Mouse (Mus musculus): ENCODE measurements around the gene Snx30. TPM values are rescaled to one million over a fixed set of nuclear protein-coding genes. Genes with fewer than 3 reads are reported as not detected.
A peak's percentile ranks its signal among the peaks of the same experiment; 100 is the strongest.

The Snx30 gene
- total and polyA plus RNA-seq, 3 experiments = 1.9 to 5.5 (median 4.7) TPM

GRCm38 (mm10) chr4:59925082-59925481, 119.4 kb downstream of the Snx30 start:
- WGBS = 86% methylated on average over 9 of the region's 9 CpGs
- intact Hi-C loops (cut with DNase I) = loop anchor here (5.0 kb wide), 1 partner anchor 53 kb away; no protein-coding TSS in a partner anchor
- no peaks in the 10 kb centered on the region for H3K79me2 ChIP-seq (replicated peaks; ENCODE audit: control insufficient read depth, insufficient read depth, low read length)
- H3K4me1 ChIP-seq (ENCODE audit: control insufficient read depth, insufficient read depth, low read length) = no peaks in the 10 kb centered on the region; the same call in 1 of the 2 replicates
- TF ChIP-seq POLR2A (IDR thresholded peaks at IDR 0.05; ENCODE audit: insufficient read depth, low read depth, low read length) (no peak), EP300 (IDR thresholded peaks at IDR 0.05; ENCODE audit: insufficient read depth, low read depth, low read length) (no peak), CTCF (IDR thresholded peaks at IDR 0.05) (no peak)
- no peak overlapping the region for H3K27ac ChIP-seq
- H3K9ac ChIP-seq (ENCODE audit: low read depth, low read length) = no peak overlapping the region
- no peaks in the 10 kb centered on the region for H3K36me3 ChIP-seq (ENCODE audit: control insufficient read depth, insufficient read depth, low read length)
- no peak for DNase-seq
- no peak overlapping the region for H3K4me3 ChIP-seq
- H3K27me3 ChIP-seq (ENCODE audit: control insufficient read depth, insufficient read depth, low read length) = no peaks in the 10 kb centered on the region

GRCm38 (mm10) chr4:59927666-59928065, 122.0 kb downstream of the Snx30 start:
- no peak overlapping the region for H3K27ac ChIP-seq
- intact Hi-C loops (cut with DNase I) = loop anchor here (5.0 kb wide), 1 partner anchor 55 kb away; no protein-coding TSS in a partner anchor
- no peak overlapping the region for H3K9ac ChIP-seq (ENCODE audit: low read depth, low read length)
- TF ChIP-seq POLR2A (IDR thresholded peaks at IDR 0.05; ENCODE audit: insufficient read depth, low read depth, low read length) (no peak), CTCF (IDR thresholded peaks at IDR 0.05) (no peak), EP300 (IDR thresholded peaks at IDR 0.05; ENCODE audit: insufficient read depth, low read depth, low read length) (no peak)
- H3K4me1 ChIP-seq (ENCODE audit: control insufficient read depth, insufficient read depth, low read length) = no peaks in the 10 kb centered on the region
- no peak overlapping the region for H3K4me3 ChIP-seq
- 88% methylated on average over 3 of the region's 3 CpGs for WGBS
- no peaks in the 10 kb centered on the region for H3K36me3 ChIP-seq (ENCODE audit: control insufficient read depth, insufficient read depth, low read length)
- DNase-seq = no peak
- H3K27me3 ChIP-seq (ENCODE audit: control insufficient read depth, insufficient read depth, low read length) = no peaks in the 10 kb centered on the region
- H3K79me2 ChIP-seq (replicated peaks; ENCODE audit: control insufficient read depth, insufficient read depth, low read length) = no peaks in the 10 kb centered on the region

- H3K9ac ChIP-seq (ENCODE audit: low read depth, low read length) = no peak overlapping the region
- no peak overlapping the region for H3K27ac ChIP-seq
- no peak overlapping the region for H3K4me3 ChIP-seq
- peak; percentile 45; the same call in 1 of the 2 replicates for TF ChIP-seq EP300 (IDR thresholded peaks at IDR 0.05; ENCODE audit: insufficient read depth, low read depth, low read length)
- peak; percentile 78 for TF ChIP-seq CTCF (IDR thresholded peaks at IDR 0.05)
- TF ChIP-seq POLR2A (IDR thresholded peaks at IDR 0.05; ENCODE audit: insufficient read depth, low read depth, low read length) = no peak
- no peaks in the 10 kb centered on the region for H3K36me3 ChIP-seq (ENCODE audit: control insufficient read depth, insufficient read depth, low read length)
- H3K4me1 ChIP-seq (ENCODE audit: control insufficient read depth, insufficient read depth, low read length) = no peaks in the 10 kb centered on the region
- intact Hi-C loops (cut with DNase I) = loop anchor here (5.0 kb wide), 1 partner anchor 56 kb away; no protein-coding TSS in a partner anchor
- no peaks in the 10 kb centered on the region for H3K79me2 ChIP-seq (replicated peaks; ENCODE audit: control insufficient read depth, insufficient read depth, low read length)
- DNase-seq = peak; percentile 55 to 74
- WGBS = 14% methylated on average over 6 of the region's 6 CpGs
- no peaks in the 10 kb centered on the region for H3K27me3 ChIP-seq (ENCODE audit: control insufficient read depth, insufficient read depth, low read length)
These were observed 122.7 kb downstream of the Snx30 start for GRCm38 (mm10) chr4:59928347-59928746.

GRCm38 (mm10) chr4:59932505-59933281, 127.1 kb downstream of the Snx30 start:
- Histone ChIP-seq H3K27me3 (ENCODE audit: control insufficient read depth, insufficient read depth, low read length) (no peaks in the 10 kb centered on the region), H3K36me3 (ENCODE audit: control insufficient read depth, insufficient read depth, low read length) (no peaks in the 10 kb centered on the region), H3K79me2 (replicated peaks; ENCODE audit: control insufficient read depth, insufficient read depth, low read length) (no peaks in the 10 kb centered on the region), H3K4me3 (no peak overlapping the region), H3K27ac (no peak overlapping the region), H3K4me1 (ENCODE audit: control insufficient read depth, insufficient read depth, low read length) (no peaks in the 10 kb centered on the region), H3K9ac (ENCODE audit: low read depth, low read length) (no peak overlapping the region)
- intact Hi-C loops (cut with DNase I) = no loop called here
- TF ChIP-seq POLR2A (IDR thresholded peaks at IDR 0.05; ENCODE audit: insufficient read depth, low read depth, low read length) (no peak), CTCF (IDR thresholded peaks at IDR 0.05) (peak; percentile 51)
- 47% methylated on average over 6 of the region's 6 CpGs for WGBS
- DNase-seq = no peak

- 70% methylated on average over 2 of the region's 2 CpGs for WGBS
- intact Hi-C loops (cut with DNase I) = no loop called here
- Histone ChIP-seq H3K9ac (ENCODE audit: low read depth, low read length) (no peak overlapping the region), H3K4me1 (ENCODE audit: control insufficient read depth, insufficient read depth, low read length) (no peaks in the 10 kb centered on the region), H3K4me3 (no peak overlapping the region), H3K27me3 (ENCODE audit: control insufficient read depth, insufficient read depth, low read length) (no peaks in the 10 kb centered on the region), H3K36me3 (ENCODE audit: control insufficient read depth, insufficient read depth, low read length) (no peaks in the 10 kb centered on the region), H3K79me2 (replicated peaks; ENCODE audit: control insufficient read depth, insufficient read depth, low read length) (no peaks in the 10 kb centered on the region), H3K27ac (no peak overlapping the region)
- DNase-seq = no peak
- TF ChIP-seq POLR2A (IDR thresholded peaks at IDR 0.05; ENCODE audit: insufficient read depth, low read depth, low read length) = no peak
- TF ChIP-seq CTCF (IDR thresholded peaks at IDR 0.05) = no peak
These were observed 131.9 kb downstream of the Snx30 start for GRCm38 (mm10) chr4:59937543-59937942.

Other genes starting within 250 kb of the Snx30 start
- 100 to 1,000 TPM; 211 to 225 TPM for gene Hsdl2, start 224.3 kb upstream of the Snx30 start, total RNA-seq (2021)
- gene Hsdl2, start 224.3 kb upstream of the Snx30 start, polyA plus RNA-seq (2012; rRNA removed) = 84.0 and 186 TPM in 2 replicates
- gene E130308A19Rik, start 179.6 kb upstream of the Snx30 start, total RNA-seq (2021) = 1 to 10 TPM; 6.5 to 7.2 TPM
- 3.8 and 5.6 TPM in 2 replicates for gene E130308A19Rik, start 179.6 kb upstream of the Snx30 start, polyA plus RNA-seq (2012; rRNA removed)
- 1 to 10 TPM; 9.7 to 9.8 TPM for gene Inip, start 4.3 kb upstream of the Snx30 start, total RNA-seq (2021)
- gene Inip, start 4.3 kb upstream of the Snx30 start, polyA plus RNA-seq (2012; rRNA removed) = 6.2 and 11.8 TPM in 2 replicates
- under 1 TPM; 0.08 to 0.50 TPM for gene Slc46a2, start 109.2 kb downstream of the Snx30 start, total RNA-seq (2021)
- gene Slc46a2, start 109.2 kb downstream of the Snx30 start, polyA plus RNA-seq (2012; rRNA removed) = 0.78 and 0.85 TPM in 2 replicates
- gene Mup4, start 154.9 kb downstream of the Snx30 start, total RNA-seq (2021) = not detected
- gene Mup4, start 154.9 kb downstream of the Snx30 start, polyA plus RNA-seq (2012; rRNA removed) = not detected in 2 replicates
- gene Mup6, start 158.5 kb downstream of the Snx30 start, total RNA-seq (2021) = not detected
- gene Mup6, start 158.5 kb downstream of the Snx30 start, polyA plus RNA-seq (2012; rRNA removed) = not detected in 2 replicates